Mouse (Mus musculus): ENCODE results near the gene Cfap65.

Cfap65 gene

DNA sequence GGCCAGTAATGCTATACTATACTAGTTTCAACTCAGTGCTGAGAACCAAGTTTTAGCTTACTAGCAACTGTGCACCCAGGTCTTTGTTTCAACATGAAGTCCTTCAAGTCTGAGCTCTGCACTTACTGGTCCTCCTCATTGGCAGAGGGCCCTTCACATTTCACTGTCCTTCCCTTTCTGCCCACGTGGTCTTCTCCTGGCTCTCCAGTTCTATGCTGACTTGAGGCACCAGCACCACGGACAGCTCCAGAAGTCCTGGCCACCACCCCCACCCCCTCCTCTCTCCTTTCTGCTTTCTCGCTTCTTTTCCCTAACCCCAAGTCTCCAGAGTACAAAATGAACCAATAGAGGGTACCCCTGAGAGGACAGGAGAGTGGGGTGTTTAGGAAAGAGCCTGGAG, 4.4 kb upstream of the Cfap65 start:
- DNase-seq (ENCODE audit: low spot score): peak; percentile 55

DNA sequence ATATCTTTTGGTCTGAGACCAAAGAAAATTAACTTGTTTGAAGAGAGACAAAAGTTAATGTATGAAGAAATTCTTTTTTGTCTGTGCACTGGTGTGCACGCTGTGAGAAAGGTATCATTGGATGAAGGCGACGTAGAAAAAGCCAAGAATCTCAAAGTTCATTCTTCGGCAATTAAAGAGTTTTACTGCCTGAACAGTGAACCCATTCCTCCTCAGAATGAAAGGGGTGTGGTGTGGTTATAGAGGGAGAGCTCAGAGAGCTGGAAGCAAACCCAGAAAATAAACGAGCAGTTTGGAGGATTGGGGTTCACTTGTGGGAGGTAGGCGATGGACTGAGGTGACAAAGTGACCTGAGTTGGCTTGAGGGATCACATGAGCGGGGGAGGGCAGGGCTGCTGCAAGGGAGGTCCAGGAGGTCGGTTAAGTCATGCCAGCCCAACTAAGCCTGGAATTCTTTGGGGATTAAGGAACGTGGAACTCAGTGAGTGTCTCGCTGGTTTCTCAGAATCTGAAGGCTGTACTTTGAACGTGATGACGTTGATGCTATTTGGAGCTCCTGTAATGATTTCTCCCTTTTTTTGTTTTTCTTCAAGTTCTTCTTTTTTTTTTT, 927 bp upstream of the Cfap65 start:
- DNase-seq (ENCODE audit: low spot score): no peak

DNA sequence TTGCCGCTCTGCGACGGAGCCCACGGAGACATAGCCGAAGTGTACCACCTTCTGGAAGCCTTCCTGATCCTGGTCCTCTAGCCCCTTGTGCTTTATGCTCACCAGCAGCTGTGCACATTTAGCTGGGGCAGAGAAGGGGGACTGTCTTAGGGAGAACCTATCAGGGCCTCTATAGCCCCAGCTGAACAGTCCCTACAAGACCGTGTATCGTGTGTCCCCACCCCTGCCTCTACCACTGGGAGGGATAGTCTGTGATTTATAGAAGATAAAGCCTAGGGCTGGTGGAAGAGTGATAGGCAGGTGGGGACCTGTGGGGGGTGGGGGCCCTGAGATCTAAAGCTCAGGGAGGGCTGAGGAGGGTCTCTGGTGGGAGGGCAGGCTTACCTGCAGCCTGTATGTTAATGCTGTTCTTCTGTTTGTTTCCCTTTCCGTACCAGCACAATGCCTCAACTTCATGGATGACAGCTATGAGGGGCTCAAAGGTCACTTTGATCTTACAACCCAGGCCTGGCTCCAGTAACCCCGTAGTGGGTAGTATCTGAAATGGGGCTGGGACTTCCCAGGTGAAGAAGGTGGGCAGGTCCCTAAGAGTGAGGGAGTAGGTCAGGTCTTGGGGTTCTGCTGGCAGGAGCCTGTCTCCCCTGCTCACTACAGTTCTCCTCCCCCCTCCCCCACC, 7.6 kb downstream of the Cfap65 start:
- DNase-seq (ENCODE audit: low spot score): no peak

DNA sequence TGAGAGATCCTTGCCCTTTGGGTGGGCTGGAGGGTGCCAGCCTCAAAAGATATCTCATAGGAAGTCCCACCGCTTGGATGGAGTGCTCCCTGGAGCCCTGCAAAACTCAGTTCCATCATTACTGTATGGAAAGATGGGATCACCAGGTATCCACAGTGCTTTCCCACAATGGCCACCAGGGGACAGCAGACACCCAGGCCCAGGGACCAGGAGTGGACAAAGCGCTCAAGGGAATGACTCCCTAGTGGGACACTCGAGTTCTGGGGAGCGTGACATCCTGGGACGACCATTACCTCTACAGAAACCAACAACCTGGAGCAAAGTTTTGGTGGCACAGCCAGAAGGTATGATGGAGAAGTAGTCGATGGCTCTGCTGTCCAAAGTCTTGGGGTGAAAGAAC, 8.7 kb downstream of the Cfap65 start:
- peak; percentile 63 for DNase-seq (ENCODE audit: low spot score)

DNA sequence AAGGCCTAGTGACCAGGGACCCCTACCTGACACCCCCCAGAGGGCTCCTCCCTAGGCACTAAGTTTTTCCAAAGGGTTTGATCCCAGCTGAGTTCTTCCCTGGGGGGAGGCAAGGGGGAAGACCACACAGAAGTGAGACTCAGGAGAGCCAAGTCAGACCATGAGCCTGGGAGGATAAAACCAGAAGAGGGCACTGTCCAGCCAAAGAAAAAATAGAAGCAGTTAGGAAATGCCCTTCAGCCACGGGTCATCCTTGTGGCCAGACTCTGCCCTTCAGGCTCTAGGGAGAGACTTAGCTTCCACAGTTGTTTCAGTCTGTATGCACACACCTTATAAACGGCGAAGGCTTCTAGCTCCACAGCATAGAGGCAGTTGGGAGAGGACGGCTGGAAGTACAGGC, 10.9 kb downstream of the Cfap65 start:
- peak; percentile 9 for DNase-seq (ENCODE audit: low spot score)

DNA sequence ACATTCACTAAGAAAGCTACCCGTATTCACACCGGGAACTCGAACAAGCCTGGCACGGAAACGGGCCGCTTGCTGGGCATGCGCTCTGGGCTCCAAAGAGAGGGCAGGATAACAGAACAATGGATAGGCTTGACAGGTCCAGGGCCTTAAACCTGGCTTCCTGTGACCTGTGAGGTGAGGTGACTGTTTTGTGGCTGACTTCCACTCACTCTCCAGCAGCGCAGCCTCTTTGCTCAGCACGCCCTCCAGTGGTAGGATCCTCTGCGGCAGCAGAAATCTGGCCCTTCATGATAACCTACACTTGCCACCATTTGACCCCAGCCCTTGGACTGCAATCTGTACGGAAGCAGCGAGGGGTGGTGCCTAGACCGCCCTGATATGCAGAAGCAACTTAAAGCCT, 19.7 kb downstream of the Cfap65 start:
- peak; percentile 46 for DNase-seq (ENCODE audit: low spot score)

DNA sequence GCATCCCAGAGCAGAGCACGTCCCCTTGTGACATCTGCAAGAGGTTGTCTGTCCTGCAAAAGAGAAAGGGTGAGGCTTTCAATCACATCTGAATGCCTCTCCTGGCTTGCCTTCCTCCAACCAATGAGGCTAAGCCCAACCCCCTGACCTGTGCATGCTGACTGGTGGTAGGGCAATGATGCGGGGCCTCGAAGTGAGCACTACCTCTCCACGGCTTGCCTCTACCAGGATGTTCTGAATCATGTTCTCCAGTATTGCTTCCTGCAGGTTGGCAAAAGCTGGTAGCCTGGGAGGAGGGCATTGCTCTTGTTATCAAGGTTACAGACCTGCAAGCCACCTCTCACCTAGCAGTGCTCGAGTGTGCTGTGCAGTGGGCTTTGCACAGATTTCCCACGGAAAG, 33.2 kb downstream of the Cfap65 start:
- DNase-seq (ENCODE audit: low spot score): no peak

DNA sequence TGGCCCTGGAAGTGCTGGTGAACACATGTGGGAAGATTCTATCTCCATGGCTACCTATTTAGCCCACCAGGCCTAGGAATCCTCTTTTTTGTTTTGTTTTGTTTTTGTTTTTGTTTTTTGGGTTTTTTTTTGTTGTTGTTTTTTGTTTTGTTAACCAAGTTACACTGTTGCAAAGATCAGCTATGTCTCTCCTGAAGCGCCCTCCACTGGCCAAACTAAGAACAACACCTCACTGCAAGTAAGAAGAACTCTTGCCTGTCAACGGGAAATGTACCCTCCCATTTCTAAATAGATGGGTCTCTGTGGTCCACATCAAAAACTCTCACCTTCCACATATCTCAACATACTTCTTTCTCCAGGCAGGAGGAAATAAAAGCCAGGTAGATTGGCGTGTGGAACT, 33.7 kb downstream of the Cfap65 start:
- DNase-seq (ENCODE audit: low spot score): peak; percentile 66

DNA sequence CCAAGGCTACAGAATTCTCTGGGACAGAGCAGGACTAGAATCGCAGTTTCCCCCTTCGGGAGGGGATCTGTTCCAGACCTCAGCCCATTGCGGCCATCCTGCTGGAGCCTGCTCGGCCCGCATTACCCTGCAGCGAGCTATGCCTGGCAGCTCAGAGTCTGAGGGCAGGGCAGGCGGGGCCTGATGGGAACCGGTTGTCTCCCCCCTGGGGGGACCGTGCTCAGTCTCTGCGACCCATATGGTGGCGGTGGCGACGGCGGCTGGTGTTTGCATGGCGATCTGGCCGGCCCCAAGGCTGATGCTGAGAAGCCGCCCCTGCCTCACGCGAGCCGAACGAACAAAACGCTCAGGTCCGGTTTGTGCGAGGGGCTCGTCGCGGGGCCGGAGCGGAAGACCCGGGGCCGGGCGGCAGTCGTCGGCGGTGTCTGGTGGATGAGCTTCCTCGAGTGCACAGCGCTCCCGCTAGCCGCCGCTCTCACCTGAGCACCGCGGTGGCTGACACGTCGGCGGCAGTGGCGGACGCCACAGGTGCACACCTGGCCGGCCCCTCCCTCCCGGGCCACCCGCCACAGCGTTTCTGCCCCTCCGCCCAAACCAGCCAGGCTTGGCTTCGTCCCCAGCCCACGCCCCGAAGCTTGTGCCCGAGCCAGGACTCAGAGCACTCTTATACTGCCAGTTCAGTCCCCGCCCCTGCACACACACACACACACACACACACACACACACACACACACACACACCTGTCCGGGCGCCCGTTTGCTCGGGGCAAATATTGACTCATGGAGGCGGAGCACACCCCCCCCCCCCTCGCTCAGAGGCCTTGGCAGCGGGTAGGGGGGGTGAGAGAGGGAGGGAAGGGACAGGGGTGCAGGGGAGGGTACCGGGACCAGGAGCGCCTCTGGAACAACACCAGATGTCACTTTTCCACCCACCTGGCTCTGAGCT, 34.8 kb downstream of the Cfap65 start:
- DNase-seq (ENCODE audit: low spot score): peak; percentile 31

DNA sequence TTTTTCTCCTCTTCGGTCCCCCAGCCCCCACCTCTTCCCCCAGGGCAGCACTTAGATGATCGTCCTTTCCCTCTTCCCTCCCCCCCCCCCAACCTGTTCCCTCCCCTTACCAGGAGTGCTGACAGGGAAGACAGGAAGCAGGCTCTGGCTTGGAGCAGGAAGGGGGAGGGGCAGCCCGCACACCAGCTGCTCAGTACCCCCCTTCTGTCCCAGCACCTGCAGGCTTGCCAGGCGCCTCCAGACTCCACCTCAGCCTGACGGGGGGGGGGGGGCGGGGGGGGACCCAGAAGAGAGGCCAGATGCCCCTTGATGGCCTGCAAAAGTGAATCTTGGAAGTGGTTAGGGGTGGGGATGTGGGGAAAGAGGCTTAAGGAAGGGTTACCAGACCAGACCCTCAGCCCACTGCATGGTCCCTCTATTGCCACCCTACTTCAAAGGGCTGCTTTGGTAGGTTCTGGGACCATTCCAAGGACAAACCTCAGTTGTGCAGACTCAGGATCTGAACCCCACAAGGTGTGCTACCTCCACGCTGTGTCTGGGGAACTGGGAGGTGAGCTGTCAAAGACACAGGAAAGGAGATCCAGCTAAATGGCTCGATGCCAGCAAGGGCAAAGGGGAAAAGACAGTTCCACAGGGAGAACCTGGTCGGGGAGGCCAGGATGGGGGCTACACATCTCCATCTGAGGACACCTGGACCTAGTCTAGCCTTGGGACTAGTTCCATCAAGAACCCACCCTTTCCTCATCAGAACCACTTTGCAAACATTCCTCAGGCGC, 36.6 kb downstream of the Cfap65 start:
- DNase-seq (ENCODE audit: low spot score): no peak

DNA sequence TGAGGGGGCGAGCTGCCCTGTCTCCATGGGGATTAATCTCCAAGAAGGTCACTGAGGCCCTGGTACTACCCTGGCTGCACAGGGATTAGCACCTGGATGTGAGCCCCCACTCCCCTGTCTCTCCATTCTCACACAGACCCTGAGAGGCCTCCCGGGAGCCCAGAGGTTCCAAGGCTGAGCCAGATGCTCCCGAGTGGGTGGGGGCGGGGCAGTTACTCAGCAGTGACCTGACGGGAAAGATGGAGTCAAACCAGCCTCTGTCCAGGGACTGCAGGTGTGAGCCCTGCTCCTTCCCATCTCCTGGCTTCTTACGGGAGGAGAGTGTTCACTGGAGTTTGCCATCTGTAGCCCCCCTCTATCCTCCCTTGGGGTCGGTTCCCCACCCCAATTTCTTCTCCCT, 37.4 kb downstream of the Cfap65 start:
- DNase-seq (ENCODE audit: low spot score): no peak

DNA sequence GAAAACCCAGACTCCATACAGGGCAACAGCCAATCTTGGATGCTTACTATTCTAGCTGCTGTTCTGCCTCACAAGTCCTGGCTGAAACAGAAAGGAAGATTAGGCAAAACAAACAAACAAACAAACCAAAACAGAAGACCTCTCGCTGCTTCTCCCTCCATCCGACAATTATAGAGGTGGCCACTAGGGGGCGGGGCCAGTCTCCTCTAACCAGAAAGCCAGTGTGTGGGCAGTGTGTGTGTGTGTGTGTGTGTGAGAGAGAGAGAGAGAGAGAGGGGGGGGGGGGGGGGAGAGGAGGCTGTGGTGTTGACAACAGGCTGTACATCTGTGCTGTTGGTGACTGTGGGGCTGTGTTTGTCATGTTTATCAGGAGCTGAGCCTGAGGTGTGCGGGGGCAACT, 40.4 kb downstream of the Cfap65 start:
- DNase-seq (ENCODE audit: low spot score): peak; percentile 56

DNA sequence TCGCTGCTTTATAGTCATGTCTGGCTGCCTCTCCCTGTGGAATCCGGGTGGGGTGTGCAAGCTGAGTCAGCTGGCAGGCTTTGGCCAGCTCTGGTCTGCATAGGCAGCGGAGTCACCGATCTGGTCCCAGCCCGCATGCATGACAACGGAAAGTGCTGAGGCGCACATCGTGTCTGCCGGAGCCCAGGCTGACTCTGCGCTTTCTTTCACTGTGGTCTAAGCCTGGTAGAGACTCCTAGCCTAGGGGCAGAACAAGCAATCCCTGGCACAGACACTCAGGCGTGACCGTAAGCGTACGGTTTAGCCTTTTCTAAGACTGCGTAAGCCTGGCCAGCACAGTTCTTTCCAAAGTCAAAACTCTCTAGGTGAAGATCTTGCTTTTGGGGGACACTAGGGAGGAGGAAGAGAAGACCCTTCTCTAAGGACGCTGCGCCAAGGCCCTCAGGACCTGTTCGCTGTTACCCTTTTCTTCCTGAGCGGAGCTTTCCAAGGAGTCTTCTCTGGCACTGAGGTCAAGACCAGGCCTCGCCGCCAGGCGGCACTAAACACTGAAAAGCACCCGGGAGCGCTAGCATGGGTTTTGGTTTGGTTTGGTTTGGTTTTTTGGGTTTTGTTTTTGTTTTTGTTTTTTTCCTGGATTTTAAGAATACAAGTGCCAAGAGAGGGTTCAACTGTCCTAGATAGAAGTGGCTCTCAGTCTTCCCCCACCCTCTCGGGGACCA, 42.1 kb downstream of the Cfap65 start, which contains the start of gene Cryba2:
Gene Cryba2 (minus strand): TSS at position 10 of the 722 bp plus-strand sequence.
- peak; percentile 80 for DNase-seq (ENCODE audit: low spot score)

DNA sequence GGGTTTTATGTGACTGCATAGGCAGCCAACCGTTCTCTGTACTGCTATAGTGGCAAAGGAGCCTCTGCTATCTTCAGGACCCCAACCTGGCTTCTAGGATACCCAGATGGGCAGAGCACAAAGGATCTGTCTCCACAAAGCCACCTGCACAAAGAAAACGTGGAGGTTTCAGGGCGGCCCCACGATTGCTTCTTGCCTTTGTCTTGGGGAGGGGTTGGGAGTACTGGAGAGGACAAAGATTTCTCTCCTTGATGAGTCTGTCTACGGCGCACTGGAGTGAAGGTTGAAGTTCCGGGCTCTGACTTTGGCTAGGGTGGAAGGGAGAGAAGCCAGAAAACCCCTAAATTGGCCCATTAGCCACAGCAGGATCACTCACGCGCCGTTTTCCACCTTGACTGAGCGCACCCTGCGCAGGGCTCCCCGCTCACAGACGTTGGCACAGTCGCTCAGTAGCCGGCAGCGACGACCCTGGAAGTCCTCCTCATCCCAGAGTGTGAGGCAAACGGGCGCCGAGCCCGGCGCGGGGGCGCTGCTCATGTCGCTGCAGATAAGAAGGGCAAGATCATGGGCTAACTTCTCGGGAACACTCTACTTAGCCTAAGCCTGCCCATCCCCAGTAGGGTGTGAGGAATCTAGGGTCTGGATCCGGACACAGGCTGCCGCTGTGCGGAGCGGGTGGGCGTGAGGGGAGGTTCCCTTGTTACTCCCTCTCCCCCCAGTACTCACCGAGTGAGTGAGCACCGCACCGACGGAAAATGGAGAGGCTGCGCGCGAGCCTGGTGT, 42.9 kb downstream of the Cfap65 start:
- no peak for DNase-seq (ENCODE audit: low spot score)

DNA sequence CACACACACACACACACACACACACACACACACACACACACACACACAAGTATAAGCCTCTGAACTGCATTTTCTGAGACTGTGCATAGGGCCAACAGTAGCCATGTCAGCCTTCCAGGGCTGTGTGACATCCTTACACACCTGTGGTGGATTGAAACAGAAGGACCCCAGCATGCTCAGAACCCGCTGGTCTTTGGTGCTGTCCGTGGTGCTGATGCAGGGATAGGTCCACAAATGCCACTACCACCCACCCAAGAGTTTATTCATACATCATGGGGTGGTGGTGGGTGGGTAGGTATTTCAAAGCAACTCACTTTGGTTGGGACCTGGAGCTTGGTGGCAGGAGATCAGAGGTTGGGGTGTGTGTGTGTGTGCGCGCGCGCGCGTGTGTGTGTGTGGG, 43.9 kb downstream of the Cfap65 start:
- peak; percentile 85 for DNase-seq (ENCODE audit: low spot score)

DNA sequence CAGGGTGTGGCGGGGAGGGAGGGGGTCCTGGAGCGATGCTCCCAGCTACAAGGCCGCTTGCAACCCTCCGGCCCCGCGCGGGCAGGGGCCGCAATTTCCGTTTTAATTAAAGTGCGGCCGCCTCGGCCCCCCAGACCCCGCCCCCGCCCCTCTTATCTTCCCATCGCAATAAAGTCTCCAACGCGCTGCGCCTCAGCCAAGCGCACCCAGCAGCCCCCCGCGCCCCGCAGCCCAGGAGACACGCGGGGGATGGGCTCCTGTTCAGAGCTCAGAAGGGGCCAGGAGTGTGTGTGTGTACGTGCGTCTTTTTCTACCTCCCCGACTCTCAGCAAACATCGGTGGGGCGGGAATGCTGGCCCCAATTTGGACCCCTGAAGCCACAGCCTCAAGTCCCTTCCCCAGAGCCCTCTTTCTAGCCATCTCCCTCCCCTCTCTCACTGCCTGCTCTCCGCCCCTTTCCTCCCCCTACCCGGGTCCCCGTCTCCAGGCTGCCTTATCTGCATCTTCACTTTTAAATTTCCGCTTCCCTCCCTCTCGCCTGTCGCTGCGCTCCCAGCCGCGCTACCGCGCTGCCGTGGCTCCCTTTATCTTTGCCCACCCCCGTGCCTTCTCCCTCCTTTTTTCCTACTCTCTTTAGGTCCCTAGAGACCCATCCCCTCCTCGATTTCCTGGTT, 49.9 kb downstream of the Cfap65 start, which contains the start of gene Fev:
Gene Fev (minus strand): TSS at position 51 of the 674 bp plus-strand sequence.
- peak; percentile 36 for DNase-seq (ENCODE audit: low spot score)

DNA sequence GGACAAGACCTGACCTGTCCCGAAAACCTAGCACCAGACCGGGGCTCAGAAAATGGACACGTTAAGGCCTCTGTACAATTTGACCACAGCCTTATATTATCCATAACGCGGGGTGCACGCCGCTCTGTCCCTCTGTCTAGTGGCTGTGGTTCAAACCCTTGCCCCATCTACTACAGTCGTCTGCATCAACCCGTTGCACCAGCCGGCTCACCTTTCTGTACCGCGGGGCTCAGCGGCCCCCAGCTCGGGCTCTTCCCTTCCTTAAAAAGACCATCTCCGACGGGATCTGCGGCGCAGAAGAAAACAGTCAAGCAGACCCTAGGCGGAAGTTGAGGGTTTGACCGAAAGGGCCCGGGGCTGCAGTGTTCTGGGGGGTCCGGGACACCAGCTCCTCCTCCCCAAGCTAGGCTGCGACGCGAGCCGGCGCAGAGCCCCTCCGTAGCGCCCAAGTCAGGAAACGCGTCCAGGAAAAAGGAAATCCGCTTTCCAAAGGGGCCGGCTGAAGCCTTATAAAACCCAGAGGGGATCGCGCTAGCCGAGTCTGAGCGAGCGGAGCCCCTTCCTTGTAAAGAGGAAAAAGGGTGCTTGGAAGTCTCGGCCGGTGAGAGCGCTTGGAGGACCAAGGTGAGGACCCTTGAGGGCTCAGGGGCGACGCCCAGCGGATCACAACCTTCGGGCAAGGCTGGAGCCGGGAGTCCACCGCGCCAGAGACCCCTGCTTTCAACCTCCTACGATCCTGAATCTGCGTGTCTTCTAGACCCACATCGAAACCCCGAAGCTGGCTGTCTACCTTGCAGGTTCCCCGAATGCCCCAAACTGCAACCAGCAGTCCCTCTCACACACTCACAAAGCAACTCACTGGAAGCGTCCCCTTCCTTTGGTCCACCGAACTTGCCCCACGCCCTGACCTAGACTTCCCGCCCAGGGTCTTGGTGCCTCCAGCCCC, 50.9 kb downstream of the Cfap65 start:
- DNase-seq (ENCODE audit: low spot score): peak; percentile 41

DNA sequence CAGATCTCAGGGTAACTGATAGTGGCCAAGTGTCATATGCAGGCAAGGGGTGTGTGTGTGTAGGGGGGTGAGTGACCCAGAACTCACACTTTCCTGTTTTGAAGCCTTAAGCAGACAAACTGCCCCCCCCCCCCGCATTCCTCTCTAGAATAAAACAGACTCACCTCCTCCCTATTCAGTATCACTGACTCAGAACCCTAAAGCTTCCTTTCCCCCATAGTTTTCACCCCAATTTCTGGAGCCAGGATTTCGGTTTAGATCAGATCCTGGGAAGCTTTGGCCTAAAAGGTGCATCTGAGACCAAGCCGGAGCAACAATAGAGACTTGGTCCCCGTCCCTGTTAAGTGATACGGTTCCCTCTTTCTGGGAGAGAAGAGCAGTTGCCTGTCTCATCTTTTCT, 52.0 kb downstream of the Cfap65 start:
- DNase-seq (ENCODE audit: low spot score): no peak

DNA sequence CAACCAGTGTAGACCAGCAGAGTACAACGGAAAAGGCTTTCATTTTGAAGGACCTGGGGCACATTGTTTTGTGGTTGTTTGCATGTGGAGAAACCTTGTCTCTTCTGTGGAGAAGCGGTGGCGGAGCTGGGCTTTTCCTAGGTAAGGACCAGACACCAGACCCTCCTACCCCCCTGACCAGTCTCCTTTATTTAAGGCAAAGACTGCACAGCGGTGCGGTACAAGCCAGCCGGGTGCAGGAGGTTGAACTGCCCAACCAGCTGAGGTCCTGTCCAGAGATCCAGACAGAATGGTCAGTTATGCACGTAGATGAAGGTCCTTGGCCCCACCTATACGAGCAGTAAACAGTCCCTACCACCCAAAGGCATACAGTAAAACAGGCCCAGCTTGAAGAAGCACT, 52.6 kb downstream of the Cfap65 start:
- DNase-seq (ENCODE audit: low spot score): peak; percentile 23
